Mouse (Mus musculus) gonadal fat pad, adult 2 months (tissue): Measurements from ENCODE around the gene Fabp3. TPM values are rescaled to one million over a fixed set of nuclear protein-coding genes. Genes with fewer than 3 reads are reported as not detected.

Source experiments
- DNase-seq: peaks from one replicate; pipeline ENCODE4 v3.0.0-alpha.2; 2012; ENCODE audit warnings: low read depth
- polyA plus RNA-seq: library from polyadenylated mRNA; depleted of rRNA; stranded (reverse); fragments of >200 nt; gene quantifications from 2 replicates; pipeline ENCODE4 v1.2.3, GENCODE M21; 2012

Fabp3 gene
- polyA plus RNA-seq, 1 experiment: 3.0 TPM

DNA sequence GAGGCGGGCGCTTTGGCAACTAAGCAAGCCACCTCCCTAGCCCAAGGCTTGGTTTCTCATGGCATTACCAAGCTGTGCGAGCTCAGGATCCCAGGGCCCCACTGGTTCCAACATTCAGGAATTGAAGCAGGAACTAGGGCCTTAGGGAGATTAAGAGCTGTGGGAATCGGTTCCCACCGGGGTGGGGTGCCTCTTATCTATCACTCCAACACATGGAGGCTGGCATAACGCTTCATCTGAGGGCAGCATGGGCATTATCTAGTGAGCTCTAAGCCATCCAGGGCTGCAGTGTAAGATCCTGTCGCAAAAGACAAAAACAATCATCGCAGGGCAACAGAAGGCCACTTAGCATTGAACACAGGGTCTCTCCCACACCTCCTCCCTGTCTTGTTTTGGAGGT is 13.9 kb upstream of the Fabp3 start:
- DNase-seq: no peak

DNA sequence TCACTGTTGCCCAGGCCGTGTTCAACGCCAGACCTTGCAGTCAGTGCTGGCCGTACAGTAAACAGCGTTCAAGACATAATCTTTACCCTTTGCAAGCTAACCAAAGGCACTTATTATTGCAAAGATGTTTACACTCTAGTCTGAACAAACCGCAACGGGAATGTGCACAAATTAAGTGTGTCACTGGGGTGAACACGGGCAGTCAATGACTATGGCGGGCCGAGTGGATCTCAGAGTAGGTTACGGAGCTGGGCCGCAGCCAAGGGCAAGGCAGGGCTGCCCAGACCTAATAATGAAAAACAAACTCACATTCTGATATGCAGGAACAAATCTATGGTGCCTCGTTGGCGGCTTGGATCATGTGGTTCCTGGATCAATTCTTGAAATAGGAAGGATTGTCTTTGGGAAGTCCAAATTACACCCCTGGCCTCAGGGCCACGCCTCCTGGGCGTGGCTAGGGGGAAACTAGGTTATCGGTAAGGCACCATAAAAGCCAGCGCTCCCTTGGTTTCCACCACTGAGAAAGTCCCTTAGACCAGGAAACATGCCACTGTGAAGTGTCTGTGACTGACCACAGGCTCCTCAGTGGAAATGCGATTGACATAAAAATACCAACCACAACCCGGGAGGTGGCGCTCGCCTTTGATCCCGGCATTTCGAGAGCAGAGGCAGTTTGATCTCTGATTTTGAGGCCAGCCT is 13.2 kb upstream of the Fabp3 start:
- DNase-seq: no peak

DNA sequence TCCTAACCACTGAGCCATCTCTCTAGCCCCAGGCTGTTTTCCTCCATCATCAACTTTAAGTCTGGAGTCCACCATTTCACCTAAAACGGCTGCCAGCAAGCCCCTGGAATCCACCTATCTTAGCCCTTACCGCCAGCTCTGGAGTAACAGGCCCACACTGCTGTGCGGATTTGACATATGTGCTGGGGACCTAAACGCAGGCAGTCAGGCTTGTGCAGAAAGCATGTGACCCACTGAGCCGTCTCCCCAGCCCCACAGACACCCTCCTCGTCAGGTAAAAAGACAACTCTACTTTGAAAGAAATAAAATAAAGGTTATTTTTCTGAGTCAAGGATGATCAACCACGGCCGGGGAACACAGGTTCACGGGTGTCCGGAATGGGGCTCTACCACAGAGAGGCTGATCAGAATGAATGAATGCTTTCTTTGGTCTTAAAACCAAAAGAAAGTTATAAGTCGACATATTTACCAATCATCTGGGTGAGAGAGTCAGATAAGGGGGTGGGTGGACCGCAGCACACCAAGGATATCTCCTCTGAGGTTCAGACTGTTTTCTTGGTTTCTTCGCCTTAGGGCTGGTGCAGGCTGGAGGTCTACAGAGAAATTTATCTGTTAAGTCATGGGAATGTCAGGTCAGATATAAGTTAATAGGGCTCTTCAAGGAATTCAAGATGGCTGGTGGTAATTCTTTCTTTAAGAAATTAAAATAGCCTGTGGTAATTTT is 12.0 kb upstream of the Fabp3 start:
- no peak for DNase-seq

DNA sequence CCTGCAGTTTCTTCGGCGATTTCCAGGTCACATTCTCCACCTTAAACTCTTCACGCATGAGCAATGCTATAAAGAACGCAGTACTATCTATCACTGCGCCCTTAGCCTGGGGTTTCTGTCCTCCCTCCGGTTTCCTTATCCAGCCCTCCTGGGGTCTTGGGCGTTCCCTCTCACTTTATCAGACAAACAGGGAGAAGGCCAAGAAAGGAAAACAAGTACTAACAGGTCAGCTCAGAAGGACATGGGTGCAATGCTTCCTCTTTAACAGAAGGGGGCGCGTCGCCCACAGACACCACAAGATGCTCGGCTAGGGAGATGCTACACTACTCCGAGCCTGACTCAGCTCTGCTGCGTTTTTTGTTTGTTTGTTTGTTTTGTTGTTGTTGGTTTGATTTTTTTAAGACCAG is 11.3 kb upstream of the Fabp3 start:
- DNase-seq: no peak

DNA sequence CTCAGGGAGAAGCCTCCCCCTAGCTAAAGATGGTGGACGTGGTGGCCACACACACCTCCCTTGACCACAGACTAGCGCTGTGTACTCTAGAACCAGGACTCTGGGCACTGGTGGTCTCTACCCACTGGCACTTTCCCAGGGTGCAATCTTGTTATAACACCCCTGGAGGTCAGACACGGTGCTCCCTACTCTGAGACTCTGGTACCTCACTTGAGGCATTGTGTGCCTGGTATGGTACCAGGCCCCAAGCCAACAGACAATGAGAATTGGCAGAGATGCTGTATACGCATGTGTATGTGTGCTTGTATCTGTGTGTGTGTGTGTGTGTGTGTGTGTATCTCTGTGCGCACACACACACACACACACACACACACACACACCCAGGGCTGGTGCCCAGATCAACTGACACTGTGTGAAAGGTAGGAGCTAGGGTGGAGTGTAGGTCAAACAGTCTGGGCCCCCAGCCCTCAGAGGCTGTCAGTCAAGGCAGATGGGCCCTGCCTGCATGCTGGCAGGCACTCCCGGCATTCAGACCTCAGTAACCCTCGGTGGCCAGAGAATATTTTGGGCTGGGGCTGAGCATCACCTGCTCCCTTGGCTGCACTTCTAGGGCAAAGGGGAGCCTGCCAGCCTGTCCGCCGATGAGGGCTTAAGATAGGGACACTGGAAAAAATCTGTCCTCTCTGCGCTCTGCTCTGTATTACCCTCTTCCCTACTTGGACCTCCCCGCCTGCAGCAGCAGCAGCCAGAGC is 9.3 kb upstream of the Fabp3 start:
- no peak for DNase-seq

DNA sequence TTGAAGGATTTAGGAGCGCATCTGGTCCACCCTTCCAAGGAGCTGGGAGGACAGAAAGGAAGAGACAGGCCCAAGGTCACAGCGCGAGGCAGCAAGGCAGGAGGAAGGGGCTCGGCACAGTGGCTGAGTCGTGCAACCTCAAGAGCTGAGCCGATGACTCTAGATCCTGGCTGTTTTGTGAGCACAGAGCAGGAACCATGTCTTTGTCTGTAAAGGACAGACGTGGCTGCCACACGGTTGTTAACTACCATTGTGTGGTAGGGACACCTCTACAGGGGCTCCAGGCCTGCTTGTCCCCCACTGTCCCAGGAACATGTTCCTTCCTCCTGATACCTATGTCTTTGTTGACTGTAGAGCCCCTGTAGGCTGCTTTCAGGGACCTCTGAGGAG is 8.8 kb upstream of the Fabp3 start:
- DNase-seq: no peak

DNA sequence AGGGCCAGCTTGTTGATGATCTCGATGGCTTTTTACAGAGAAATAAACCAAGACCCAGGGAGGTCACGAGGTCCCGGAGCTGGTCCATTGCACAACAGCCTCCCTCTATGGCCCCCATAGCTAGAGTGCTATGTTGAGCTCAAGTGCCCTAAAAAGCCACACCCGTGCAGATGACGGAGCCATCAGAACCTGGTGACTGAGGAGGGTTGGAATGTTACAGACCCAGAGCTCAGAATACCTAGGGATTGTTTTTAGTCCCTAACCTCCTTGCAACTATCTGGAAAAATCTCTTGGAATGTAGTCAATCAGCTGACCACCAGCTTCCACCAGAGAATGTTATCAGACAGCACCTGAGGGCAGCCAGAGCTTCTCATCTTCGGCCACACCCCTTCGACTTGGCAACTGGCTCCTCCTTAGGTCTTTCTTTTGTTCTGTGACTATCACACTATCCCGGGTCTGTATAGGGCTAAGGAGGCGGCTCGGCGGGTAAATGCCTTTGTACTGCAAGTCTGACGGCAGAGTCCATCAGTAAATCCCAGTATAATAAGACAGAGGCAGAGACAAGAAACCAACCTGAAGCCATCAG is 6.0 kb upstream of the Fabp3 start:
- DNase-seq: no peak

DNA sequence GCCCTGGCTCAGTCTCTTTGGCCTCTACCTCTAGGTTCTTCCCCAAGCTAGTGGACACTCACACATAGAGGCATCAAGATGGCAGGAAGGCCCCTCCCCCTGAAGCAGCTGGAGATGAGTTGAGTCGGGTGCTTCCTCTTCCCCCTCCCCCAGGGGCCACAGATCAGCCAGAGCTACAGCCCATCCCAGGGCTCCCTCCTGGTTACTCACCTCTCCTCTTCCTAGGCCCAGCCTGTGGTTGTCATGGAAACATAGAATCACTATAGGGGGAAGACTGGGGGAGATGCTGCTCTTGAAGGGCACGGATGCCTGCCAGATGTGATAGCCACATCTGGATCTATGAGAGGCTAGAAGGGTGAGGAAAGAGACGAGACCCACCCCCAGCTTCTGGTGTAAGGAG is 3.6 kb upstream of the Fabp3 start:
- no peak for DNase-seq

DNA sequence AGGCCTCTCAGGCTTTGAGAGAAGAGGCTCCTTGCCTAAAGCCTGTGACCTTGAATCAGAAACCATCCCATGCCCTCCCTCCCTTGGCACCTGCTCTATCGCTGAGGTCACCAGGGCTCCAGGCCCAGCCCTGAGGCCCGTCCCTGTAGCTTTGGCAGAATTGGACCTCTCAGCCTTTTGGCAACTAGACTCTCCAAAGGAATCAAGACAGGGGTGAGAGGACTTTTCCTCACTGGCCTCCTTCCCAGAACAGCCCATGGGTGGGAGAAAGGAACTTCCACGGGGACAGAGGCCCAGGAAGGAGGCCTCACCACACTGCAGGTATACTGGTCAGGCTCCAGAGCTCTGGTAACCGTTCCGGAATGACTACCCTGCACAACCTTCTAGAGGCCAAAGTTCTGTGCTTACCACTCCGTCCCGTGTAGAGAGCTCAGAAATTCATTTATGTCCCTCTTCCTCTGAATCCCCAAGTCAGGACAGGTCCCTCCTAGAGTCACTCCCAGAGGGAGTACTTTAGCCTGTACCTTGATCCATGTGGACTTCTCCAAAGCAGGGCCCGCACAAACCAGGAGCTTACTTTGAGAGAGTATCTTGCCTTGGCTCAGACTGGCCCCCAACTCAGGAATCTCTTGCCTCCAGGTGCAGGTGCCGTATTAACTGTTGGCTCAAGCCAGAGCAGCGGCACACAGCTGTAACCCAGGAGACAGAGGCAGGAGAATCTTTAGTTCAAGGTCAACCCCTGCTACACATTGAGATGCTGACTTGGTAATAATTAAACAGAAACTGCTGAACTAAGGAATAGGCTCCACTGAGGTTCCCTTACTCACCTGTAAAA is 1.4 kb upstream of the Fabp3 start:
- no peak for DNase-seq

DNA sequence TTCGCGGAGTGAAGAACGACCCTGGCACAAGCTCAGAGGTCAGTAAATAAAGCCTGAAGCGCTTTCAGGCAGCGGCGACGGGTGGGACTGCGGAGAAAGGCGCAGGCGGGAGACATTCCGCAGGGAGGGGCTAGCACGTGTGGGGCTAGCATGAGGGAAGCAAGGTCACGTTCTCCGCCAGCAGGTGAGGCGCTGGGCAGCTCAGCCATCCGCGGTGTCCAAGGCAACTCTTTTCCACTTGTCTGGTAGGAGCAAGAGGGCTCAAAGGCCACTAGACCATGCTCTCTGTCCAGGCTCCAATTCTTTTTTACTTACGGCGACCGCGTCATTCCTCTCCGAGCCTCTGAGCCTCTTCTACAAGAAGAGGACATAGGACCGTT is 554 bp upstream of the Fabp3 start:
- no peak for DNase-seq

DNA sequence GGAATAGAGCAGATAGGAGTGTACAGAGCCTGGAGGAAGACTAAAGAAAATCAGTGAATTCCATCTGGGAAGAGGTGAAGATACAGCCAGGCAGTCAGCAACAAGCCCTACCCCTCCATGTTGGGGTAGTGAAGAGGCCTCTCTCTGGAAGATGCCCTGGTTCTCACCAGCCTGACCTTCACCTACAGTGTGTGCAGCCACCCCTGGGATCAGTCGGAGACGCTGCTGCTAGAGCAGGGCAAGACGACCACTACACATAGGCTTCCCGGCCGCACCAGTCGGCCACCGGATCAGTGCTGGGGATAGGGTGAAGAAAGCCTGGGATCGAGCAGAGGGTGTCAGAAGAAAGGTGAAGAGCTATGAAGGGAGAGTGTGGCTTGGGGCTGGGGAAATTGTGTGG is 859 bp downstream of the Fabp3 start:
- DNase-seq: no peak

DNA sequence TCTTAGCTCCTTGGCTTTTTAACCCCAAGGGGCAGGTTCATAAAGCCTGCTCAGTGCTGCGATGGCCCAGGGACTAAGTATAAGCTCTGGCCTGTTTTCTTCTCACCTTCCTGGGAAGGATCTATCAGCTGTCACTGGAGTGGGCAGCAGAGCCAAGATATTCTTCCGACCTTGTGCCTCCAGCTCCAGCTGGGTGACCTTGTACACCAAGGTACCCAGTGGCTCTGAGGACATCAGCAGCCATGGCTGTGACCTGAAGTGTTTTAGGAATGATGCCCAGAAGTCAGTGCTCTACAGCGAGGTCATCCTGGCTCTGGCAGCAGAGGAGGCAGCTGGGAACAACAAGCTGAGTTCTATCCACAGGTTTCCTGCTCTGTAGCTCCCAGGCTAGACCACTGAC is 4.1 kb downstream of the Fabp3 start:
- DNase-seq: no peak

DNA sequence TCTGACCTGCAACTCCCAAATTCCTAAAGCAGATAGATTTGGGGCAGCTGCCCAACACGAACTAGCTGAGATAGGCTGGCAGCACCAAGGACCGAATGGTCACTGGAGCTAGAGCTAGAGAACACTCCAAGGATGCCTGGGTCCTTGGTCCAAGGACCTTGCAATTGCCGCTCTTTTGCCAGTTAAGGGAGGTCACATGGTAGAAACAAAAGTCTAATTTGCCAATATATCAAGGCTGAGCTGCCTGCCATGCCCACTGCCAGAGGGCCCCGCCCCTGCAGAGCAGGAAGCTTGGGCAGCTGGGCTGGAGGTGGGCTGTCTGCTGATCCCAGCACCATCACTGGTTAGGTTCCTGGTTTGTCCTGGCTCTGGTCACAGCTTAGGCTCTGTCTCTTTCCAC is 5.2 kb downstream of the Fabp3 start:
- no peak for DNase-seq

DNA sequence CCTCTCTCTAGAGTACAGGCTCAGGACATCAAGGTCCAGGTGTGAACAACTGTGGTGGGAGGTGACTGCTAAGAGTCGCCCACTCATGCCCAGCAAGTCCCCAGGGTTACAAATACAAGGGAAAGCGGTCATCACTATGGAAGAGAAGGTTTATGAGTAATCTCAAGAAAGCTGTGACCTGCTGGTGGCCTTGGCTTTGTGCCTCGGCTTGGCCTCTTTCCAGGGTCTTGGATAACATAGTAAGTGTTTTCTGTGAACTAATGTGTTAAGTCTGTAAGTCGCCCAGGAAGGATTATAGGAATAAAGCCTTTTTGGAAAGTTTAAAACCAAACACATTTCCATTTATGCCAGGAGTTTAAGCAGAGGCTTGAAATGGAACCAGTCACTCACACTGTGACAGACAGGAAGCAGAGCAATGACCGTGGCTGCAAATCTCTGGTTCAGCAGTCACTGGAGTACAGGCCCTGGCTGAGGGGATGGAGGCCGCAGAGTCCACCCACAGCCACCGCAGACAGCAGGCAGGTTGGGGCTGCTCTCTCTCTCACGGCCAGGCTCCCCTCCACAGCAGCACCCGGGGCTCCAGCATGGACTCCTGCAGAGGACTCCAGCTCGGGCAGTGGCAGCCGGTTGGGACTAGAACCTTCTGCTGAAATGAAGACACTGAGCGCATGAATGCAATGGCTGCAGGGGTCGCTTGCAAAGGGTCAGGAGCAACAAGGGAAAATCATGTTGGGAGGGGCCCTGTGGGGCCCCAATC is 7.6 kb downstream of the Fabp3 start:
- no peak for DNase-seq

DNA sequence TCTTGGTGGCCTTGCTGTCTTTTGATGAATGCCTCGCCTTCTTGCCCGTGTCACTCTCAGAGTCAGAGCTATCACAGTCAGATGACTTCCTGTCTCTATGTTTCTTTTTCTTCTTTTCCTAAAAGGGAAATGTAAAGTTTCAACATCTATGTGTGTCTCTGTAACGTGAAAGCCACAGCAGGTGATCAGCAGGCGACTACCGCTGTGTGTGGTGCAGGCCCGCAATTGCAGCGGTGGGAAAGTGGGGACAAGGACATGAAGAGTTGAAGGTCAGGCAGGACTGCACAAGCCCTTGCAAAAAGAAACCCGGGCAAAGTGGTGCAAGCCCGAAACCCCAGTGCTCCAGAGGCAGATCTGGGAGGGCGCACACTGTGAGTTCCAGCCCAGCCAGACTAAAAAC is 8.3 kb downstream of the Fabp3 start:
- DNase-seq: no peak

DNA sequence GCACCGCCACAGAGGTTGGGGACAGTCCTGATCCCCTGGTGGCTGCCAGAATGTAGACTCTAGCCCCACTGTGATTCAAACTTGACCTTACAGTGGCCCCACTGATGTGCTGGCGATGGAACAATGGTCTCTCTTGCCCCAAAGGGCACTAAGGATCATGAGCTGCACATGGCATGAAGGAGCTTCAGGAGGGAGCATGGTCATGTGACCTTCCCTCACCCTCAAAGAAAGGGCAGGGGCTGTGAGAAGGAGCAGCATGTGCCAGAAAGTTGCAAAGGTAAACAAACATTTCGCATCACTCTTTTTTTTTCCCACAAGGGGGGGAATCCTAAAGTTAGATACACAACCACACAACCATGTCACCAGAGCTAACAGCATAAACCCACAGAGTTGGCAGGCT is 9.7 kb downstream of the Fabp3 start:
- no peak for DNase-seq

DNA sequence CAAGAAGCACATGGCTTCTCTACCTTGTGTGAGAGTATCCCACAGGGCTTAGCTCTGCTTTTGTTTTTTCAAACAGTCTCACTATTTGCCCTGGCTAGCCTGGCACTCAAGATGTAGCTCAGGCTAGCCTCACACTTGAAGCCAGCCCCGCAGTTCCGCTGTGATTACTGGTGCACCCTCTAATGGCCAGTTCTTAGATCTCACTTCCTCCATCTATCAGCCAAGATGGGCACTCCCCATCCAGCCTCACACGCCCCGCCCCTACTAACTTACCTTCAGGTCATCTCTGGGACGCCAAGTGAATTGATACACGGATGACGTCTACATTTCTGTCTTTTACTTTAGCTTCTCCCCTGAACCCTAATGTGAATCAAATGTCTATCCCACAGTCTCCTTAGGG is 11.2 kb downstream of the Fabp3 start:
- no peak for DNase-seq

DNA sequence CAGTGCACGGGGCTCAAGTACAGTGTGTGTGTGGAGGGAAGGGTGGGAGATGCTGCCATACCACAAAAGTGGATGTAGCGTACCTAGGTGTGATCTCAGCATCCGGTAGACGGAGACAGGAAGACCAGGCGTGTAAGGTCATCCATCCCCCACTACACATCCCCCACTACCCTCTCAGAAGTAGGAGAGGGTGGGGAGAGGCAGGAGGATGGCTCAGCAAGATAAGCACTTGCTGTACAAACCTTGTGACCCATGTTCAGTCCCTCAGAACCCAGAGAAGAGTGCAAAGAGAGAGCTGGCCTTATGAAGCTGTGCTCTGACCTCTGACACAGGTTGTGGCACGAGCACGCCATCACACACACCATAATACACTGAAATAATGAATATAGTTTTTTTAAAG is 13.2 kb downstream of the Fabp3 start:
- no peak for DNase-seq

DNA sequence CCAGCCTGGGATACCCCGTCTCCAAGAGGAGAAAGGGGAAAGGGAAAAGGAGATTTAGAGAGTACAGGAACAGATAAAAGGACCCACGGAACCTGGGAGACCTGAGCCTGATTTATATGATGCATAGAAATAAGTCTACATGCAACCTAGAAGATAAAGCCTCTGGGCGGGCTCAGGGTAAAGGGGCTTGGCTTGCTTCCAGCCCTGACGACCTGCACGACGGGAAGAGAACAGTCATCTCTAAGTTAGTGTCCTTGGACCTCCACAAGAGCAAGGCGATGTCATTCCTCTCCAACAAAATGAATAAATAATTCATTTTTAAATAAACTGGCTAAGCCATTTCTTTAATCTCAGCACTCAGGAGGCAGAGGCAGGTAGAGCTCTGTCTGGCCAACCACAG is 14.2 kb downstream of the Fabp3 start:
- no peak for DNase-seq

DNA sequence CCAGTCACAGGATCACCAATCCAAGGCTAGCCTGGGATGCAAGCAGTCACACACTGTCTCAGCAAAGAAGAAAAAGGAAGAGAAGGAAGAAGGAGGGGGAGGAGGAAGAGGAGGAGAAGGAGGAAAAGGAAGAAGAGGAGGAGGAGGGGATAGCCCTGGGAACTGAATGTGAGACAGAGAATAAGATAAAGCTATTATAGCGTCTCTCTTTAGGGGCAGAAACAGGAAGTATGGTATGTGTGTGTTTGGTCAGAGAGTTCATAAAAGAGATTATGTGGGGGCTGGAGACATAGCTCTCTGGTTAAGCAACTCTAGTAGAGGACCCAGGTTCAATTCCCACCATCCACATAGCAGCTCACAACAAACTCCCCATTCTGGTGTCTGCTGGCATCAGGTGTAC is 14.8 kb downstream of the Fabp3 start:
- DNase-seq: no peak

DNA sequence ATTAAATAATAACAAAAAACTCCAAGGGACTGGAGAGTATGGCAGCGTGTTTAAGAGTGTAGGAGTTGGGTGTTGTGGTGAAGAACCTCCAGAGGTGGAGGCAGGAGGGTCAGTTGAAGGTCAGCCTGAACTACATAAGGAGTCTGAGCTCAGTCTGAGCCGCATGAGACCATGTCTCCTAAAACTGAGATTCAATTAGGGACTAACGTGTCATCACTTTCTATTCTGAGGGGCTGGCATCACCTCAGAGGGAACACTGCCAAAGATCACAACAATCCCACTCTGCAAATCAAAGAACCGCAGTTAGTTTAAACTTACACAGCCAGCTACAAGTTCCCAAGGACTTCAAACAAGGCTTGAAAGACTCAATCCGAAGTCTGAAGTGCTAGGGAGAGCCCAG is 15.2 kb downstream of the Fabp3 start:
- no peak for DNase-seq
